Mouse (Mus musculus): ENCODE data around the gene Rpl31. TPM values are rescaled to one million over a fixed set of nuclear protein-coding genes. Genes with fewer than 3 reads are reported as not detected.

The Rpl31 gene
- polyA plus RNA-seq, 1 experiment from 2014 or later: 554 TPM

GRCm38 (mm10) chr1:39388163-39388562 lies 20.5 kb downstream of the Rpl31 start:
- Histone ChIP-seq H3K36me3 (ENCODE audit: control insufficient read depth, insufficient read depth, low read length) (no peaks in the 10 kb centered on the region), H3K4me2 (replicated peaks; ENCODE audit: low read depth) (no peak overlapping the region), H3K27me3 (ENCODE audit: control insufficient read depth, insufficient read depth, low read length) (no peaks in the 10 kb centered on the region), H3K27ac (replicated peaks) (no peak overlapping the region), H3K4me3 (ENCODE audit: low read depth, low read length) (no peak overlapping the region), H3K9me3 (ENCODE audit: control insufficient read depth, low read length) (no peaks in the 10 kb centered on the region), H3K9ac (ENCODE audit: low read length) (no peak overlapping the region), H3K4me1 (replicated peaks; ENCODE audit: control insufficient read depth, insufficient read depth) (no peaks in the 10 kb centered on the region)
- ATAC-seq (ENCODE audit: low FRiP score, low TSS enrichment) (no peak), DNase-seq (ENCODE audit: low spot score) (no peak)
- 79% methylated on average over 2 of the region's 2 CpGs for WGBS
- TF ChIP-seq EP300 (optimal IDR thresholded peaks at IDR 0.05) (no peak), CTCF (IDR thresholded peaks at IDR 0.05; ENCODE audit: low read depth) (no peak)

- no peak for ATAC-seq (ENCODE audit: low FRiP score, low TSS enrichment)
- H3K4me1 ChIP-seq (replicated peaks; ENCODE audit: control insufficient read depth, insufficient read depth): no peaks in the 10 kb centered on the region
- no peaks in the 10 kb centered on the region for H3K9me3 ChIP-seq (ENCODE audit: control insufficient read depth, low read length)
- TF ChIP-seq CTCF (IDR thresholded peaks at IDR 0.05; ENCODE audit: low read depth): no peak
- no peak for TF ChIP-seq EP300 (optimal IDR thresholded peaks at IDR 0.05)
- WGBS: 83% methylated on average over 11 of the region's 11 CpGs
- no peak overlapping the region for H3K27ac ChIP-seq (replicated peaks)
- H3K36me3 ChIP-seq (ENCODE audit: control insufficient read depth, insufficient read depth, low read length): no peaks in the 10 kb centered on the region
- H3K4me2 ChIP-seq (replicated peaks; ENCODE audit: low read depth): no peak overlapping the region
- H3K27me3 ChIP-seq (ENCODE audit: control insufficient read depth, insufficient read depth, low read length): no peaks in the 10 kb centered on the region
- DNase-seq (ENCODE audit: low spot score): no peak
- H3K9ac ChIP-seq (ENCODE audit: low read length): no peak overlapping the region
- H3K4me3 ChIP-seq (ENCODE audit: low read depth, low read length): no peak overlapping the region
These were observed 21.7 kb downstream of the Rpl31 start for GRCm38 (mm10) chr1:39389338-39389737.

GRCm38 (mm10) chr1:39391652-39392051 lies 24.0 kb downstream of the Rpl31 start:
- WGBS: 89% methylated on average over 6 of the region's 6 CpGs
- no peak overlapping the region for H3K9ac ChIP-seq (ENCODE audit: low read length)
- ATAC-seq (ENCODE audit: low FRiP score, low TSS enrichment) (no peak), DNase-seq (ENCODE audit: low spot score) (no peak)
- H3K27me3 ChIP-seq (ENCODE audit: control insufficient read depth, insufficient read depth, low read length): no peaks in the 10 kb centered on the region
- no peaks in the 10 kb centered on the region for H3K36me3 ChIP-seq (ENCODE audit: control insufficient read depth, insufficient read depth, low read length)
- H3K4me2 ChIP-seq (replicated peaks; ENCODE audit: low read depth): no peak overlapping the region
- H3K9me3 ChIP-seq (ENCODE audit: control insufficient read depth, low read length): no peaks in the 10 kb centered on the region
- no peaks in the 10 kb centered on the region for H3K4me1 ChIP-seq (replicated peaks; ENCODE audit: control insufficient read depth, insufficient read depth)
- no peak overlapping the region for H3K4me3 ChIP-seq (ENCODE audit: low read depth, low read length)
- no peak for TF ChIP-seq EP300 (optimal IDR thresholded peaks at IDR 0.05)
- no peak for TF ChIP-seq CTCF (IDR thresholded peaks at IDR 0.05; ENCODE audit: low read depth)
- H3K27ac ChIP-seq (replicated peaks): no peak overlapping the region

- Histone ChIP-seq H3K36me3 (ENCODE audit: control insufficient read depth, insufficient read depth, low read length) (no peaks in the 10 kb centered on the region), H3K4me2 (replicated peaks; ENCODE audit: low read depth) (no peak overlapping the region), H3K27me3 (ENCODE audit: control insufficient read depth, insufficient read depth, low read length) (no peaks in the 10 kb centered on the region), H3K4me1 (replicated peaks; ENCODE audit: control insufficient read depth, insufficient read depth) (no peaks in the 10 kb centered on the region), H3K9ac (ENCODE audit: low read length) (no peak overlapping the region), H3K27ac (replicated peaks) (no peak overlapping the region), H3K9me3 (ENCODE audit: control insufficient read depth, low read length) (no peaks in the 10 kb centered on the region), H3K4me3 (ENCODE audit: low read depth, low read length) (no peak overlapping the region)
- ATAC-seq (ENCODE audit: low FRiP score, low TSS enrichment): peak; percentile 58; the same call in 1 of the 2 replicates
- WGBS: 64% methylated on average over 3 of the region's 3 CpGs
- peak; percentile 83 for DNase-seq (ENCODE audit: low spot score)
- TF ChIP-seq EP300 (optimal IDR thresholded peaks at IDR 0.05) (no peak), CTCF (IDR thresholded peaks at IDR 0.05; ENCODE audit: low read depth) (peak; percentile 96)
These were observed 24.5 kb downstream of the Rpl31 start for GRCm38 (mm10) chr1:39392189-39392588.

GRCm38 (mm10) chr1:39393217-39393867 lies 25.7 kb downstream of the Rpl31 start:
- H3K36me3 ChIP-seq (ENCODE audit: control insufficient read depth, insufficient read depth, low read length): no peaks in the 10 kb centered on the region; the same call in 1 of the 2 replicates
- no peak for DNase-seq (ENCODE audit: low spot score)
- no peak overlapping the region for H3K9ac ChIP-seq (ENCODE audit: low read length)
- H3K9me3 ChIP-seq (ENCODE audit: control insufficient read depth, low read length): no peaks in the 10 kb centered on the region
- WGBS: 70% methylated on average over 8 of the region's 8 CpGs
- no peaks in the 10 kb centered on the region for H3K27me3 ChIP-seq (ENCODE audit: control insufficient read depth, insufficient read depth, low read length)
- ATAC-seq (ENCODE audit: low FRiP score, low TSS enrichment): no peak
- TF ChIP-seq CTCF (IDR thresholded peaks at IDR 0.05; ENCODE audit: low read depth) (no peak), EP300 (optimal IDR thresholded peaks at IDR 0.05) (no peak)
- H3K4me2 ChIP-seq (replicated peaks; ENCODE audit: low read depth): no peak overlapping the region
- H3K4me3 ChIP-seq (ENCODE audit: low read depth, low read length): no peak overlapping the region
- H3K4me1 ChIP-seq (replicated peaks; ENCODE audit: control insufficient read depth, insufficient read depth): no peaks in the 10 kb centered on the region
- no peak overlapping the region for H3K27ac ChIP-seq (replicated peaks)

GRCm38 (mm10) chr1:39394096-39394495 lies 26.5 kb downstream of the Rpl31 start:
- TF ChIP-seq EP300 (optimal IDR thresholded peaks at IDR 0.05) (no peak), CTCF (IDR thresholded peaks at IDR 0.05; ENCODE audit: low read depth) (no peak)
- Histone ChIP-seq H3K27me3 (ENCODE audit: control insufficient read depth, insufficient read depth, low read length) (no peaks in the 10 kb centered on the region), H3K36me3 (ENCODE audit: control insufficient read depth, insufficient read depth, low read length) (no peaks in the 10 kb centered on the region; the same call in 1 of the 2 replicates), H3K9ac (ENCODE audit: low read length) (no peak overlapping the region; the same call in 1 of the 2 replicates), H3K4me1 (replicated peaks; ENCODE audit: control insufficient read depth, insufficient read depth) (no peaks in the 10 kb centered on the region), H3K4me3 (ENCODE audit: low read depth, low read length) (no peak overlapping the region), H3K9me3 (ENCODE audit: control insufficient read depth, low read length) (no peaks in the 10 kb centered on the region), H3K4me2 (replicated peaks; ENCODE audit: low read depth) (no peak overlapping the region), H3K27ac (replicated peaks) (no peak overlapping the region)
- DNase-seq (ENCODE audit: low spot score) (no peak), ATAC-seq (ENCODE audit: low FRiP score, low TSS enrichment) (no peak)
- 65% methylated on average over 10 of the region's 10 CpGs for WGBS
